Mouse (Mus musculus): ENCODE measurements at regions not wholly inside any gene's neighbourhood (a gene's known extent, or its start where the extent isn't known, plus 50 kb on each side); places are given as distances from the start of the nearest gene placed in this dataset.

- no peak for DNase-seq (ENCODE audit: low spot score in 2 of 2)
Measured at GRCm38 (mm10) chr5:74885958-74886357, 158.6 kb downstream of the Chic2 start.

GRCm38 (mm10) chr5:74882563-74882962 is 162.0 kb downstream of the Chic2 start:
- DNase-seq (ENCODE audit: low spot score in 2 of 2), result no peak

GRCm38 (mm10) chr5:74880669-74881226 is 163.8 kb downstream of the Chic2 start:
- no peak for DNase-seq (ENCODE audit: low spot score in 2 of 2)

- no peak for DNase-seq (ENCODE audit: low spot score in 2 of 2)
Measured at GRCm38 (mm10) chr5:74880048-74880437, 164.5 kb downstream of the Chic2 start.

- no peak for DNase-seq (ENCODE audit: low spot score in 2 of 2)
Measured at GRCm38 (mm10) chr5:74879098-74880047, 165.2 kb downstream of the Chic2 start.

GRCm38 (mm10) chr5:74877595-74877994 is 167.0 kb downstream of the Chic2 start:
- no peak for DNase-seq (ENCODE audit: low spot score in 2 of 2)

- no peak for DNase-seq (ENCODE audit: low spot score in 2 of 2)
Measured at GRCm38 (mm10) chr5:74877185-74877584, 167.4 kb downstream of the Chic2 start.

- DNase-seq (ENCODE audit: low spot score in 2 of 2), result no peak
Measured at GRCm38 (mm10) chr5:74874691-74875090, 169.9 kb downstream of the Chic2 start.

- DNase-seq (ENCODE audit: low spot score in 2 of 2), result no peak
Measured at GRCm38 (mm10) chr5:74870615-74871014, 167.9 kb upstream of the Lnx1 start.

GRCm38 (mm10) chr5:74867113-74867785 is 164.5 kb upstream of the Lnx1 start:
- DNase-seq (ENCODE audit: low spot score in 2 of 2), result no peak

GRCm38 (mm10) chr5:74866697-74867096 is 164.0 kb upstream of the Lnx1 start:
- no peak for DNase-seq (ENCODE audit: low spot score in 2 of 2)

GRCm38 (mm10) chr5:74865446-74865845 is 162.7 kb upstream of the Lnx1 start:
- DNase-seq (ENCODE audit: low spot score in 2 of 2), result no peak

- DNase-seq (ENCODE audit: low spot score in 2 of 2), result no peak
Measured at GRCm38 (mm10) chr5:74864540-74865157, 161.9 kb upstream of the Lnx1 start.

- DNase-seq (ENCODE audit: low spot score in 2 of 2), result no peak
Measured at GRCm38 (mm10) chr5:74861297-74861696, 158.6 kb upstream of the Lnx1 start.

- DNase-seq (ENCODE audit: low spot score in 2 of 2), result no peak
Measured at GRCm38 (mm10) chr5:74857861-74858260, 155.1 kb upstream of the Lnx1 start.

GRCm38 (mm10) chr5:74857161-74857560 is 154.4 kb upstream of the Lnx1 start:
- peak; percentile 78 to 84 for DNase-seq (ENCODE audit: low spot score in 2 of 2)

GRCm38 (mm10) chr5:74847824-74848223 is 145.1 kb upstream of the Lnx1 start:
- DNase-seq (ENCODE audit: low spot score in 2 of 2), result no peak

- DNase-seq (ENCODE audit: low spot score in 2 of 2), result peak; percentile 14 to 46
Measured at GRCm38 (mm10) chr5:74846674-74847073, 144.0 kb upstream of the Lnx1 start.

GRCm38 (mm10) chr5:74834401-74834800 is 131.7 kb upstream of the Lnx1 start:
- no peak for DNase-seq (ENCODE audit: low spot score in 2 of 2)

- no peak for DNase-seq (ENCODE audit: low spot score in 2 of 2)
Measured at GRCm38 (mm10) chr5:74833887-74834286, 131.2 kb upstream of the Lnx1 start.

- peak in 1 of 2 experiments; percentile 38 for DNase-seq (ENCODE audit: low spot score in 2 of 2)
Measured at GRCm38 (mm10) chr5:74832011-74832410, 129.3 kb upstream of the Lnx1 start.

GRCm38 (mm10) chr5:74830646-74831045 is 127.9 kb upstream of the Lnx1 start:
- no peak for DNase-seq (ENCODE audit: low spot score in 2 of 2)

Data from layer of hippocampus, adult 8-10 months (tissue).